Mouse (Mus musculus): ENCODE measurements around the gene Gm20716. TPM values are rescaled to one million over a fixed set of nuclear protein-coding genes. Genes with fewer than 3 reads are reported as not detected.

The Gm20716 gene
- polyA plus RNA-seq (2015; fragmentation: Nextera tagmentation; extraction: Ambion mirVana), result 10.8 and 11.8 TPM in 2 replicates

DNA sequence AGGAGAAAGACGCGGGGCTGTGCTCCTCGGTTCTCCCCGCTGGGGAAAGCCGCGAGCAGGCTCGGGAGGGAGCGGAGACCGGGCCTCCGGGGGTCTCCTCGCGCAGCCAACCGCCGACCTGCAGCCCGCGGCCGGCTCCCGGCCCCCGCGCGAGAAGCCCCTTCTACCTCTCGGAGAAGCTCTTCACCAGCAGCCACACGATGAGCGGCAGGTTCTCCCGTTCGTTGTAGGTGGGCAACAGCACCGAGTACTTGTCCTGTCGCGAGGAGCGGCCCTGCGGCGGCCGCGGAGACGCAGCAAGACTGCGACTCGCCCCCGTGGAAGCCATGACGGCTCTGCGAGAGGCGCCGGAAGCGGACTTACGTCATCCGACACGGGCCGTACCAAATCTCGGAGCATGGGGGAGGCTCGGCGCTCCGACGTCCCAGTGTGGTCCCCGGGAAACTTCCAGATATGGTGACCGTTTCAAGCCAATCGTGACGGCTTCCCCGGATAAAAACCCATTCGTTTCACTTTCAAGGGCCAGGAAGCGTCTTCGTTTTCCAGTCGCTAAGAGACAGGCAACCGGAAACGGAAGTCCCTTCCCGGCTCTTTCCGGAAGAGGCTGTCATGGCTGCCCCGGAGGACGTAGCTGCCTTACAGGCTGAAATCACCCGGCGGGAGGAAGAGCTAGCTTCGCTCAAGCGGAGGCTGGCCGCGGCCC is at the start of gene Gm20716, which contains the start of the genes Dpm1 and Mocs3:
Gene Gm20716, minus strand, starts transcription at position 339 of the 703 bp plus-strand sequence.
Gene Dpm1, minus strand, starts transcription at position 566 of the 703 bp plus-strand sequence.
Gene Mocs3, plus strand, starts transcription at position 597 of the 703 bp plus-strand sequence.
- peak within 1 kb of the TSS; percentile 86 for H3K9ac ChIP-seq (ENCODE audit: low read length)
- H3K9me3 ChIP-seq (replicated peaks; ENCODE audit: control insufficient read depth, low read length), result no peaks in the 10 kb centered on the region
- peak within 1 kb of the TSS; percentile 90 for H3K4me3 ChIP-seq (ENCODE audit: low read length)
- H3K36me3 ChIP-seq (ENCODE audit: control insufficient read depth, insufficient read depth), result peaks cover 25% of the 10 kb centered on the region
- H3K4me1 ChIP-seq (ENCODE audit: control insufficient read depth, insufficient read depth, low read length), result peaks cover 19% of the 10 kb centered on the region
- peak within 1 kb of the TSS; percentile 98 for H3K4me2 ChIP-seq (ENCODE audit: low read depth, low read length)
- under 1% methylated on average over 73 of the region's 73 CpGs for WGBS
- H3K27me3 ChIP-seq (ENCODE audit: control insufficient read depth, insufficient read depth, low read length), result no peaks in the 10 kb centered on the region
- peak within 1 kb of the TSS; percentile 88 for H3K27ac ChIP-seq (ENCODE audit: low read length)
- ATAC-seq (replicated peaks; ENCODE audit: extremely low read depth, insufficient read depth, low FRiP score), result peak; percentile 84

DNA sequence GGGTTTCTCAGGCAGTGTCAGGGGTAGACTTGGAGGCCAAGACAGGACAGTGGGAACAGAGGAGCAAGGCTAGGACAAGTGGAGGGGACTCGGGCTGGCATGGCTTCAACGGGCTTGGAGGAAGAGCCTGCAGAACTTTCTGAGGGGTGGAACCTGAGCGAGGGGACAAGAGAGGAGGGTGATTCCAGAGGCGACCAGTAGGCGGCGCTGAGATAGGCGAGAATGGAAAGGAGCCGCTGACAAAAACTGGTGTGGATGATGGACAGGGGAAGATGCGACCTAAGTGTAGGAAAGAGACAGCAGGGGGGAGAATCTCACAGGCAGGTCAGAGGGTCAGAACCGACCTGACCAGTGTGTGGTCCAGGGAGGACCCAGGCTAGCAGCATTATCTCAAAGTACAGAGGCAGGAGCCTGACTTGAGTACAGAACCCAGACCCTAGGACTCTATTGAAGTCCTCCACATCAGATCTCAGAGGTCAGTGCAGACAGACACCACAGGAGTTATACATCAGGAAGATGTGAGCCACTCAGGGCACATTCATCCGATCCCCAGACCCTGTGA is 44.3 kb upstream of the Gm20716 start:
- Histone ChIP-seq H3K9ac (ENCODE audit: low read length) (no peak overlapping the region), H3K9me3 (replicated peaks; ENCODE audit: control insufficient read depth, low read length) (no peaks in the 10 kb centered on the region), H3K4me3 (ENCODE audit: low read length) (no peak overlapping the region), H3K4me1 (ENCODE audit: control insufficient read depth, insufficient read depth, low read length) (no peaks in the 10 kb centered on the region), H3K36me3 (ENCODE audit: control insufficient read depth, insufficient read depth) (no peaks in the 10 kb centered on the region), H3K4me2 (ENCODE audit: low read depth, low read length) (no peak overlapping the region), H3K27ac (ENCODE audit: low read length) (no peak overlapping the region), H3K27me3 (ENCODE audit: control insufficient read depth, insufficient read depth, low read length) (peaks cover 89% of the 10 kb centered on the region)
- WGBS, result 10% methylated on average over 11 of the region's 11 CpGs
- no peak for ATAC-seq (replicated peaks; ENCODE audit: extremely low read depth, insufficient read depth, low FRiP score)

DNA sequence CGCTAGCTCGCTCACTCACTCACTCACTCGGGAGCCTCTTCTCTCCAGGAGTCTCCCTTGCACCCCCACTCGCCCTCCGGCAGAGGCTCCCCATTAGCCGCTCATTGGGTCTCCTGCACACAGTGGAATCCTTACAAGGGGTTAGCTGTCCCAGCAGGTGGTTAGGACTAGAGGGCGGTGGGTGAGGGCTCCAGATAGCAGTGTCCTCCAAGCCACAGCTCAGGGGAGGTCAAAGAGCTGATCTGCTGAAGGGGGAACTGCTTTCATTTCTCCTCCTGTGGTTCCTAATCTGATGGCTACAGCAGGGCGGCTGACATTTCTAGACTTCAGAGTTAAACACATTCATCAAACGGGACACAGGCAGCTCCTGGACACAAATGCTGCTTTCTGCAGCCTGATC is 43.2 kb upstream of the Gm20716 start:
- H3K9me3 ChIP-seq (replicated peaks; ENCODE audit: control insufficient read depth, low read length), result no peaks in the 10 kb centered on the region
- no peak overlapping the region for H3K27ac ChIP-seq (ENCODE audit: low read length)
- 20% methylated on average over 9 of the region's 9 CpGs for WGBS
- no peaks in the 10 kb centered on the region for H3K36me3 ChIP-seq (ENCODE audit: control insufficient read depth, insufficient read depth)
- no peak overlapping the region for H3K4me3 ChIP-seq (ENCODE audit: low read length)
- ATAC-seq (replicated peaks; ENCODE audit: extremely low read depth, insufficient read depth, low FRiP score), result no peak
- H3K4me2 ChIP-seq (ENCODE audit: low read depth, low read length), result peak overlapping the region; percentile 13; the same call in 1 of the 2 replicates
- H3K4me1 ChIP-seq (ENCODE audit: control insufficient read depth, insufficient read depth, low read length), result no peaks in the 10 kb centered on the region
- H3K27me3 ChIP-seq (ENCODE audit: control insufficient read depth, insufficient read depth, low read length), result peaks cover 87% of the 10 kb centered on the region
- H3K9ac ChIP-seq (ENCODE audit: low read length), result no peak overlapping the region

DNA sequence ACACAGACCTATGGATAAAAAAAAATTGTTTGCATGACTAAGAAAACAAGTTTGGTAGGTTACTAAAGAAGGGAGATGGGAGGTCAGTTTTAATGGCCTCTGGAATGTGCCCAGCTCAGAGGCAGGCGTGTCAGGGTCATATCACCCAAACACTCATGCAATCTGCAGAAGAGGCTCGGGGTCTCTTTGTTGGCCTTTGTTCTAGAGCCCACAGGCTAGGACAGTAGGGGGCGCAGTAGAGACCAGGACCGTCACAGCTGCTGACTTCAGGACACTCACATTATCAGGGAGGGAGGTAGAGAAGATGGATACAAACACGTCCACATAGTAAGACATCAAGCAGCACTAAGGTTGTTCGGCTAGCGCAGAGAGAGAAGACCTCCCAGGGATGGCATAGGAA is 37.9 kb upstream of the Gm20716 start:
- no peak overlapping the region for H3K4me2 ChIP-seq (ENCODE audit: low read depth, low read length)
- H3K4me1 ChIP-seq (ENCODE audit: control insufficient read depth, insufficient read depth, low read length), result no peaks in the 10 kb centered on the region
- H3K9ac ChIP-seq (ENCODE audit: low read length), result no peak overlapping the region
- H3K27me3 ChIP-seq (ENCODE audit: control insufficient read depth, insufficient read depth, low read length), result peaks cover 57% of the 10 kb centered on the region
- WGBS, result 22% methylated on average over 7 of the region's 7 CpGs
- no peaks in the 10 kb centered on the region for H3K9me3 ChIP-seq (replicated peaks; ENCODE audit: control insufficient read depth, low read length)
- no peak overlapping the region for H3K4me3 ChIP-seq (ENCODE audit: low read length)
- no peaks in the 10 kb centered on the region for H3K36me3 ChIP-seq (ENCODE audit: control insufficient read depth, insufficient read depth)
- no peak for ATAC-seq (replicated peaks; ENCODE audit: extremely low read depth, insufficient read depth, low FRiP score)
- H3K27ac ChIP-seq (ENCODE audit: low read length), result no peak overlapping the region

DNA sequence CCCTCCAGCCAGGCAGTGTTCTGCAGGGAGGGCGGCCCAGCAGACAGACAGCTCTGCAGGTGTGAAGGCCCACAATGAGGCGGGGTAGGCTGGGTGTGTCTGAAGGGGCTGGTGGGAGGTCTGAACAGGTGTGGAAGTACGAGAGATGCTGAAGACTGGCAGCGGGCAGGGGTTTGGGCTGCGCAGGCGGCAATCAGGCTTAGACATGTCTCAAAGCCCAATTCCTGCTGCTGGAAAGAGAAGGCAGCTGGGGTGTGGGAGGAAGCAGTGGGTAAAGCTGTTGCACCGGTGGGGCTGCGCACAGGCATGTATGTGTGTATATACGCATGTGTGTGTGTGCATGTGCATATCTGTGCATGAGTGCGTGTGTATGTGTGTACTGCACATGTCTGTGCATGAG is 30.7 kb upstream of the Gm20716 start:
- ATAC-seq (replicated peaks; ENCODE audit: extremely low read depth, insufficient read depth, low FRiP score), result no peak
- H3K9me3 ChIP-seq (replicated peaks; ENCODE audit: control insufficient read depth, low read length), result no peaks in the 10 kb centered on the region
- H3K4me2 ChIP-seq (ENCODE audit: low read depth, low read length), result no peak overlapping the region
- peaks cover 32% of the 10 kb centered on the region for H3K27me3 ChIP-seq (ENCODE audit: control insufficient read depth, insufficient read depth, low read length)
- H3K27ac ChIP-seq (ENCODE audit: low read length), result no peak overlapping the region
- 83% methylated on average over 10 of the region's 10 CpGs for WGBS
- no peaks in the 10 kb centered on the region for H3K4me1 ChIP-seq (ENCODE audit: control insufficient read depth, insufficient read depth, low read length)
- no peak overlapping the region for H3K4me3 ChIP-seq (ENCODE audit: low read length)
- H3K9ac ChIP-seq (ENCODE audit: low read length), result no peak overlapping the region
- H3K36me3 ChIP-seq (ENCODE audit: control insufficient read depth, insufficient read depth), result no peaks in the 10 kb centered on the region

DNA sequence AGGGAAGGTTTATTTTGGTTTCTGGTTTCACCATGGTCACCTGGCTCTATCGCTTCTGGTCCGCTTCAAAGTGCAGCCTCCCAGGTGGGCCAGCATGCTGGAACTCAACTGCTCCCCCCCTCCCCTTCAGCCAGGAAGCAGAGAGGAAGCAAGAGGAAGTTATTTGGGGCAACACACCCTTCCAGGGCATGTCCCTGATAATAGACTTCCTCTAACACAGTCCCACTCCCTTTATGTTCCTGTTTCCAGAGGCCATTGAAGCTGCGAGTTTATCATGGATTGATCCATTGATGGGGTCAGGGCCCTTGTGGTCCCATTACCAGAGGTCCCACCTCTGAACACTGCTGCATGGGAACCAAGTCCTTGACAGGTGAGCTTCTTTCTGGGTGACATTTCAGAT is 30.0 kb upstream of the Gm20716 start:
- H3K9me3 ChIP-seq (replicated peaks; ENCODE audit: control insufficient read depth, low read length), result no peaks in the 10 kb centered on the region
- no peaks in the 10 kb centered on the region for H3K4me1 ChIP-seq (ENCODE audit: control insufficient read depth, insufficient read depth, low read length)
- no peak overlapping the region for H3K4me2 ChIP-seq (ENCODE audit: low read depth, low read length)
- no peaks in the 10 kb centered on the region for H3K36me3 ChIP-seq (ENCODE audit: control insufficient read depth, insufficient read depth)
- 60% methylated on average over 3 of the region's 3 CpGs for WGBS
- no peak for ATAC-seq (replicated peaks; ENCODE audit: extremely low read depth, insufficient read depth, low FRiP score)
- H3K27ac ChIP-seq (ENCODE audit: low read length), result no peak overlapping the region
- no peak overlapping the region for H3K9ac ChIP-seq (ENCODE audit: low read length)
- no peak overlapping the region for H3K4me3 ChIP-seq (ENCODE audit: low read length)
- peaks cover 35% of the 10 kb centered on the region for H3K27me3 ChIP-seq (ENCODE audit: control insufficient read depth, insufficient read depth, low read length)

DNA sequence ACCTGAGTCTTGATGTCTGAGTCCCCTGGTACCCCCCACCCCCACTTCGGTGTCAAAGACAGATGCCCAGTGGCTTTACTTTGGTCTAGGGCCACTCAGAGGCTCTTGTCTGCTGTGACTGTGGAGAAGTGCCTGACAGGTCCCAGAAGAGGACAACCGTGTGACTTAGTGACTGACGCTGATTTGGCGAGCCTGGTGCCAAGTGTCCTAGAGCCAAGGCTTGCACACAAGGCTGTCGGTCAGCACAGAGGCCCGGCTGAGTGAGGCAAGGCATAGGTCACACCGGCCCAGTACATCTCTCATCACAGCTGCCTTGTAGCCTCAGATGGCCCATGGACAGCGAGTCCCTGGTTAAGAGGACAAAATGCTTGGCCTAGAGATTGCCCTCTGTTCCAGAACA is 28.9 kb upstream of the Gm20716 start:
- no peaks in the 10 kb centered on the region for H3K4me1 ChIP-seq (ENCODE audit: control insufficient read depth, insufficient read depth, low read length)
- H3K4me3 ChIP-seq (ENCODE audit: low read length), result no peak overlapping the region
- H3K36me3 ChIP-seq (ENCODE audit: control insufficient read depth, insufficient read depth), result no peaks in the 10 kb centered on the region
- H3K4me2 ChIP-seq (ENCODE audit: low read depth, low read length), result no peak overlapping the region
- no peak overlapping the region for H3K27ac ChIP-seq (ENCODE audit: low read length)
- H3K27me3 ChIP-seq (ENCODE audit: control insufficient read depth, insufficient read depth, low read length), result peaks cover 41% of the 10 kb centered on the region
- H3K9ac ChIP-seq (ENCODE audit: low read length), result no peak overlapping the region
- WGBS, result 70% methylated on average over 8 of the region's 8 CpGs
- no peak for ATAC-seq (replicated peaks; ENCODE audit: extremely low read depth, insufficient read depth, low FRiP score)
- H3K9me3 ChIP-seq (replicated peaks; ENCODE audit: control insufficient read depth, low read length), result no peaks in the 10 kb centered on the region

DNA sequence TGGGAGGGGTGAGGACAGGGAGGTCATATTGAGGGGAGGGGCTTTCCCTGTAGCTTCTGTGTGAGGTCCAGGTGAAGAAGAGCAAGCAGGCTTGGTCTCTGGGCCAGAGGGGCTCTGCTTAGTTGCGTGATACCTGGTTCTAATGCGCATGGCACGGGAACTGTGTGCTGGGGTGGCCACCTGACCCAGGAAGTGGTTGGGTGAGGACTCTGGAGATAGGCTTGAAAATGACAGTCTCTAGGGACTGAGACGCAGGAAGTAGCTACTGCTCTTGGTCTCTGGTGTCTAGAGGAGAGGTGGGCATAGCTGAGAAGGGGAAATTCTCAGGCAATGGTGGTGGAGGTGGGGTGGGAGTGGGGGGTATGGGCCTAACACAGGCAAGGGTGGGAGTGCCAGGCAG is 27.0 kb upstream of the Gm20716 start:
- H3K4me3 ChIP-seq (ENCODE audit: low read length), result no peak overlapping the region
- H3K9ac ChIP-seq (ENCODE audit: low read length), result no peak overlapping the region
- H3K4me2 ChIP-seq (ENCODE audit: low read depth, low read length), result no peak overlapping the region
- H3K4me1 ChIP-seq (ENCODE audit: control insufficient read depth, insufficient read depth, low read length), result no peaks in the 10 kb centered on the region
- no peaks in the 10 kb centered on the region for H3K9me3 ChIP-seq (replicated peaks; ENCODE audit: control insufficient read depth, low read length)
- no peak overlapping the region for H3K27ac ChIP-seq (ENCODE audit: low read length)
- H3K36me3 ChIP-seq (ENCODE audit: control insufficient read depth, insufficient read depth), result no peaks in the 10 kb centered on the region
- peaks cover 38% of the 10 kb centered on the region for H3K27me3 ChIP-seq (ENCODE audit: control insufficient read depth, insufficient read depth, low read length)
- no peak for ATAC-seq (replicated peaks; ENCODE audit: extremely low read depth, insufficient read depth, low FRiP score)
- WGBS, result 82% methylated on average over 4 of the region's 4 CpGs

DNA sequence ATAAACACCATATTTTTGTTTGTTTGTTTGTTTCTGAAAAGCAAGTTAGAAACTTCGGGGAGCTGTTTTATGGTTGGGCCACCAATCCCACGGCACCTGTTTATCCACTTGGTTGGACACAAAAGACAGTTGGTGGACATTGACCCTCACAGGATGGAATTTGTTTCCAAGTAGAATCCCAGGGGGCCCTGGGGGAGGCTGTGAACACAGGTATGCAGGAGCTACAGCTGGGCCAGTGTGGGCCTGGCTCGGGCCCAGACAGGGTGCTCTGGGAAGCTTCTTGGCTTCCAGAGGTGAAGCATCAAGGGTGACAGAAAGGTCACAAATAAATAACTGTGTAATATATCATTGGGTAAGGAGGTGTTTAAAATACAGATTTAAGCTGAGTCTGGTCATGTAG is 26.3 kb upstream of the Gm20716 start:
- H3K9ac ChIP-seq (ENCODE audit: low read length), result no peak overlapping the region
- peaks cover 33% of the 10 kb centered on the region for H3K27me3 ChIP-seq (ENCODE audit: control insufficient read depth, insufficient read depth, low read length)
- H3K36me3 ChIP-seq (ENCODE audit: control insufficient read depth, insufficient read depth), result no peaks in the 10 kb centered on the region
- 77% methylated on average over 3 of the region's 3 CpGs for WGBS
- no peak for ATAC-seq (replicated peaks; ENCODE audit: extremely low read depth, insufficient read depth, low FRiP score)
- H3K4me3 ChIP-seq (ENCODE audit: low read length), result no peak overlapping the region
- H3K4me1 ChIP-seq (ENCODE audit: control insufficient read depth, insufficient read depth, low read length), result no peaks in the 10 kb centered on the region
- H3K4me2 ChIP-seq (ENCODE audit: low read depth, low read length), result no peak overlapping the region
- no peaks in the 10 kb centered on the region for H3K9me3 ChIP-seq (replicated peaks; ENCODE audit: control insufficient read depth, low read length)
- no peak overlapping the region for H3K27ac ChIP-seq (ENCODE audit: low read length)

Measured in heart, embryonic 16.5 days (tissue).